Mouse (Mus musculus): Measurements from ENCODE around the gene Tcirg1. TPM values are rescaled to one million over a fixed set of nuclear protein-coding genes. Genes with fewer than 3 reads are reported as not detected.

Gene Tcirg1
- total RNA-seq (2023) = 83.4 TPM

GRCm38 (mm10) chr19:3906795-3907786 lies at the start of gene Tcirg1:
Tcirg1 (minus strand) TSS chr19:3907133.

GRCm38 (mm10) chr19:3935032-3935895 lies 28.3 kb upstream of the Tcirg1 start, which contains the start of gene Unc93b1:
Unc93b1 (plus strand) TSS chr19:3935186.

GRCm38 (mm10) chr19:3929211-3929941 lies 22.4 kb upstream of the Tcirg1 start, which contains the start of gene Aldh3b1:
Aldh3b1 (minus strand) TSS chr19:3929808.

GRCm38 (mm10) chr19:3912337-3913204 lies 5.6 kb upstream of the Tcirg1 start, which contains the start of gene Ndufs8:
Ndufs8 (minus strand) TSS chr19:3912774.

GRCm38 (mm10) chr19:3851502-3851962 lies 55.4 kb downstream of the Tcirg1 start, which contains the start of gene Chka:
Chka (plus strand) TSS chr19:3851773.

Other genes with a start within 250 kb of the Tcirg1 start
- gene Lrp5, start 220.6 kb downstream of the Tcirg1 start, total RNA-seq (2023) = 5.4 TPM
- 5.6 TPM for gene 1810055G02Rik, start 198.8 kb downstream of the Tcirg1 start, total RNA-seq (2023)
- gene Kmt5b, start 139.7 kb downstream of the Tcirg1 start, total RNA-seq (2023) = 139 TPM
- 58.8 TPM for gene Chka, start 55.4 kb downstream of the Tcirg1 start, total RNA-seq (2023)
- 52.9 TPM for gene Ndufs8, start 5.6 kb upstream of the Tcirg1 start, total RNA-seq (2023)
- 1.6 TPM for gene Aldh3b1, start 22.7 kb upstream of the Tcirg1 start, total RNA-seq (2023)
- gene Unc93b1, start 28.1 kb upstream of the Tcirg1 start, total RNA-seq (2023) = 43.8 TPM
- not detected for gene Aldh3b3, start 51.5 kb upstream of the Tcirg1 start, total RNA-seq (2023)
- gene Aldh3b2, start 65.2 kb upstream of the Tcirg1 start, total RNA-seq (2023) = not detected
- not detected for gene Acy3, start 79.4 kb upstream of the Tcirg1 start, total RNA-seq (2023)
- not detected for gene Tbx10, start 85.6 kb upstream of the Tcirg1 start, total RNA-seq (2023)
- gene Nudt8, start 93.4 kb upstream of the Tcirg1 start, total RNA-seq (2023) = 8.7 TPM
- gene Gm49405, start 93.5 kb upstream of the Tcirg1 start, total RNA-seq (2023) = 2.3 TPM
- gene Doc2g, start 96.2 kb upstream of the Tcirg1 start, total RNA-seq (2023) = 5.1 TPM
- 109 TPM for gene Ndufv1, start 105.7 kb upstream of the Tcirg1 start, total RNA-seq (2023)
- 191 TPM for gene Gstp1, start 130.9 kb upstream of the Tcirg1 start, total RNA-seq (2023)
- gene Gstp2, start 138.9 kb upstream of the Tcirg1 start, total RNA-seq (2023) = 32.5 TPM
- gene Gstp3, start 152.4 kb upstream of the Tcirg1 start, total RNA-seq (2023) = 26.6 TPM
- gene Cabp2, start 174.4 kb upstream of the Tcirg1 start, total RNA-seq (2023) = not detected
- 161 TPM for gene Cdk2ap2, start 190.0 kb upstream of the Tcirg1 start, total RNA-seq (2023)
- 317 TPM for gene Pitpnm1, start 192.9 kb upstream of the Tcirg1 start, total RNA-seq (2023)
- 134 TPM for gene Aip, start 218.7 kb upstream of the Tcirg1 start, total RNA-seq (2023)
- 0.58 TPM for gene Gpr152, start 232.7 kb upstream of the Tcirg1 start, total RNA-seq (2023)
- gene Cabp4, start 236.9 kb upstream of the Tcirg1 start, total RNA-seq (2023) = 0.37 TPM
- gene Coro1b, start 241.5 kb upstream of the Tcirg1 start, total RNA-seq (2023) = 125 TPM
- 302 TPM for gene Ptprcap, start 246.5 kb upstream of the Tcirg1 start, total RNA-seq (2023)